Mouse (Mus musculus) heart, postnatal 0 days (tissue): ENCODE measurements at regions not wholly inside any gene's neighbourhood (a gene's known extent, or its start where the extent isn't known, plus 50 kb on each side); places are given as distances from the start of the nearest gene placed in this dataset.

ENCODE experiments used
- ATAC-seq: fragments of 200-750 bp; cut with Nextera tagmentation; 2 replicates; pipeline ENCODE4 v1.8.0; 2017; ENCODE audit warnings: low read depth, moderate number of reproducible peaks, moderate library complexity; ENCODE audit not compliant: insufficient read depth
- DNase-seq: peaks from one replicate; pipeline ENCODE4 v3.0.0-alpha.2; 2016; ENCODE audit warnings: low spot score
- H3K27ac ChIP-seq: fragments of 300-500 bp; sonication (generic); 2 replicates; pipeline ENCODE4 v1.5.1; 2014; ENCODE audit warnings: low read depth, mild to moderate bottlenecking
- H3K27me3 ChIP-seq: fragments of 300-500 bp; sonication (generic); 2 replicates; pipeline ENCODE4 v1.6.1; 2014; ENCODE audit warnings: low read length, mixed read lengths; ENCODE audit not compliant: control insufficient read depth, insufficient read depth
- H3K36me3 ChIP-seq: fragments of 300-500 bp; sonication (generic); replicated peaks from 2 replicates; pipeline ENCODE4 v1.6.1; 2014; ENCODE audit warnings: low read length, mixed read lengths; ENCODE audit not compliant: control insufficient read depth, insufficient read depth
- H3K4me1 ChIP-seq: fragments of 300-500 bp; sonication (generic); 2 replicates; pipeline ENCODE4 v1.6.1; 2014; ENCODE audit warnings: antibody characterized with exemption; ENCODE audit not compliant: control insufficient read depth, insufficient read depth
- H3K4me2 ChIP-seq: fragments of 300-500 bp; sonication (generic); 2 replicates; pipeline ENCODE4 v1.6.1; 2014; ENCODE audit warnings: low read depth, mild to moderate bottlenecking, low read length, moderate library complexity
- H3K4me3 ChIP-seq: fragments of 300-500 bp; sonication (generic); 2 replicates; pipeline ENCODE4 v1.5.1; 2014; ENCODE audit warnings: low read depth, low read length
- H3K9ac ChIP-seq: fragments of 300-500 bp; sonication (generic); replicated peaks from 2 replicates; pipeline ENCODE4 v1.6.1; 2014; ENCODE audit warnings: low read depth, low read length, mixed read lengths
- H3K9me3 ChIP-seq: fragments of 300-500 bp; sonication (generic); replicated peaks from 2 replicates; pipeline ENCODE4 v1.6.1; 2016; ENCODE audit warnings: low read length; ENCODE audit not compliant: control insufficient read depth
- CTCF ChIP-seq: IDR thresholded peaks from 2 replicates; pipeline ENCODE4 v1.5.1; 2016; ENCODE audit warnings: antibody characterized with exemption, control low read depth, low read depth
- EP300 ChIP-seq: IDR thresholded peaks from 2 replicates; pipeline ENCODE4 v1.6.1; 2016; ENCODE audit warnings: antibody characterized with exemption, low read depth
- WGBS: fragments of 180-500 bp; shearing (Covaris S2); extraction: QIAGEN DNeasy Blood & Tissue Kit; methylation state at CpG from one replicate; pipeline ENCODE4 v1.1.7; 2014; 5-methylcytosine and 5-hydroxymethylcytosine counted together

GRCm38 (mm10) chr8:10912436-10912835, 95.8 kb downstream of the Irs2 start:
- WGBS = 74% methylated on average over 2 of the region's 2 CpGs
- H3K27ac ChIP-seq = no peak overlapping the region
- H3K36me3 ChIP-seq = no peaks in the 10 kb centered on the region
- H3K9ac ChIP-seq = no peak overlapping the region
- H3K27me3 ChIP-seq = peaks cover 29% of the 10 kb centered on the region
- no peak for TF ChIP-seq CTCF
- no peak for TF ChIP-seq EP300
- no peak for DNase-seq
- H3K4me3 ChIP-seq = no peak overlapping the region
- H3K4me2 ChIP-seq = no peak overlapping the region
- 0 out of 2 replicates have a peak, but pooled peaks cover 8% of the 10 kb centered on the region for H3K4me1 ChIP-seq
- ATAC-seq = no peak
- no peaks in the 10 kb centered on the region for H3K9me3 ChIP-seq

GRCm38 (mm10) chr8:10911371-10911770, 96.9 kb downstream of the Irs2 start:
- peak; percentile 28 for ATAC-seq
- Histone ChIP-seq H3K27me3 (peaks cover 39% of the 10 kb centered on the region), H3K9me3 (no peaks in the 10 kb centered on the region), H3K27ac (peak overlapping the region; percentile 39; the same call in 1 of the 2 replicates), H3K4me3 (no peak overlapping the region), H3K36me3 (no peaks in the 10 kb centered on the region), H3K9ac (no peak overlapping the region), H3K4me1 (0 out of 2 replicates have a peak, but pooled peaks cover 8% of the 10 kb centered on the region), H3K4me2 (no peak overlapping the region)
- 59% methylated on average over 4 of the region's 4 CpGs for WGBS
- no peak for DNase-seq
- TF ChIP-seq CTCF (no peak), EP300 (no peak)

- 0 out of 2 replicates have a peak, but pooled peaks cover 8% of the 10 kb centered on the region for H3K4me1 ChIP-seq
- no peak overlapping the region for H3K4me3 ChIP-seq
- peak; percentile 69 for ATAC-seq
- H3K9ac ChIP-seq = no peak overlapping the region
- H3K27me3 ChIP-seq = peaks cover 42% of the 10 kb centered on the region
- H3K27ac ChIP-seq = peak overlapping the region; percentile 39; the same call in 1 of the 2 replicates
- TF ChIP-seq EP300 (no peak), CTCF (no peak)
- no peaks in the 10 kb centered on the region for H3K36me3 ChIP-seq
- WGBS = 64% methylated on average over 6 of the region's 6 CpGs
- H3K4me2 ChIP-seq = no peak overlapping the region
- no peaks in the 10 kb centered on the region for H3K9me3 ChIP-seq
- DNase-seq = no peak
Observed at GRCm38 (mm10) chr8:10910954-10911353, 97.3 kb downstream of the Irs2 start.

- peak; percentile 60 for DNase-seq
- 27% methylated on average over 6 of the region's 6 CpGs for WGBS
- H3K4me2 ChIP-seq = no peak overlapping the region
- TF ChIP-seq EP300 = no peak
- no peak for TF ChIP-seq CTCF
- H3K27me3 ChIP-seq = peaks cover 40% of the 10 kb centered on the region
- H3K36me3 ChIP-seq = no peaks in the 10 kb centered on the region
- no peaks in the 10 kb centered on the region for H3K9me3 ChIP-seq
- H3K4me3 ChIP-seq = no peak overlapping the region
- peak; percentile 52 for ATAC-seq
- 0 out of 2 replicates have a peak, but pooled peaks cover 8% of the 10 kb centered on the region for H3K4me1 ChIP-seq
- H3K27ac ChIP-seq = peak overlapping the region; percentile 39; the same call in 1 of the 2 replicates
- no peak overlapping the region for H3K9ac ChIP-seq
Observed at GRCm38 (mm10) chr8:10910244-10910872, 97.9 kb downstream of the Irs2 start.

GRCm38 (mm10) chr8:10909155-10909554, 99.1 kb downstream of the Irs2 start:
- TF ChIP-seq CTCF (no peak), EP300 (no peak)
- DNase-seq (no peak), ATAC-seq (no peak)
- 75% methylated on average over 6 of the region's 6 CpGs for WGBS
- no peak overlapping the region for H3K27ac ChIP-seq
- 0 out of 2 replicates have a peak, but pooled peaks cover 8% of the 10 kb centered on the region for H3K4me1 ChIP-seq
- no peak overlapping the region for H3K9ac ChIP-seq
- no peaks in the 10 kb centered on the region for H3K36me3 ChIP-seq
- H3K4me3 ChIP-seq = no peak overlapping the region
- no peaks in the 10 kb centered on the region for H3K9me3 ChIP-seq
- H3K4me2 ChIP-seq = no peak overlapping the region
- peaks cover 48% of the 10 kb centered on the region for H3K27me3 ChIP-seq

- Histone ChIP-seq H3K4me3 (no peak overlapping the region), H3K4me2 (no peak overlapping the region), H3K9ac (no peak overlapping the region), H3K36me3 (no peaks in the 10 kb centered on the region), H3K9me3 (no peaks in the 10 kb centered on the region), H3K27ac (no peak overlapping the region), H3K27me3 (peaks cover 37% of the 10 kb centered on the region; the same call in 1 of the 2 replicates), H3K4me1 (0 out of 2 replicates have a peak, but pooled peaks cover 7% of the 10 kb centered on the region)
- 70% methylated on average over 6 of the region's 6 CpGs for WGBS
- TF ChIP-seq EP300 = no peak
- no peak for TF ChIP-seq CTCF
- DNase-seq (no peak), ATAC-seq (no peak)
Observed at GRCm38 (mm10) chr8:10906353-10906752, 101.9 kb downstream of the Irs2 start.
